Mouse (Mus musculus): ENCODE results near the gene Cers3.

Cers3 gene

DNA sequence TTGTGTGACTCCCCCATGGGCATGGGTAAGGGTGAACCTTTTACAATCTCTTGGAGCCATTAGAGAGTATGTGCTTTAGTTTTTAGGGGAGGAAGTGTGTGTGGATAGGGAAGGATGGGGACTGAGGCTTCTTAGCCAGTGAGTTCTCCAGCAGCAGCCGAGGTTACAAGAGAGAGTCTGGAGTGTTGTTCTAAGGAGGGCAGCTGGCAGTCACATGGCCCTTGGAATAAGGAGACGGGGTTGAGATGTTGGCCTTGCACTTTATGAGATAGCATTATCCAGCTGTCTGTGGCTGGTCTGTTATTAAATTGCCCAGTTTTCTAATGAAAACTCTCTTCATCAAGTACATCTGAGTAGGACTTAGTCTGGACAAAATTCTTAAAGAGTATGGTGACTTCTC lies 100.5 kb downstream of the Cers3 start:
- no peak for DNase-seq

DNA sequence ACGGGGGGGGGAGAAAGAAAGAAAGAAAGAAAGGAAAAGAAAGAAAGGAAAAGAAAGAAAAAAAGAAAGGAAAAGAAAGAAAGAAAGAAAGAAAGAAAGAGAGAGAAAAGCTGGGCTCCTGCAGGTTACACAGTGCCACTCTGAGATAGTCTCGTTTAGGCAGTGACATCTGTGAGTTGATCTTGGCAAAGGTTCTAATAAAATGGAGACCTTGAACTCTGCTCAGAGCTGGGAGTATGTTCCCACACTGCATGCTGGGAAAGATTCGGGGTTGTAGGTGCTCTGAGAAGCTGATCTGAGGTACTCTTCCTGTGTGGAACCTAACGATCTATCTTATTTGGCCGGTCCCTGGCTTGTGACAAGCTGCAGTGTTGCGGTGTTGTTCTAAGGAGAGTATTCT lies 103.3 kb downstream of the Cers3 start:
- DNase-seq = no peak

DNA sequence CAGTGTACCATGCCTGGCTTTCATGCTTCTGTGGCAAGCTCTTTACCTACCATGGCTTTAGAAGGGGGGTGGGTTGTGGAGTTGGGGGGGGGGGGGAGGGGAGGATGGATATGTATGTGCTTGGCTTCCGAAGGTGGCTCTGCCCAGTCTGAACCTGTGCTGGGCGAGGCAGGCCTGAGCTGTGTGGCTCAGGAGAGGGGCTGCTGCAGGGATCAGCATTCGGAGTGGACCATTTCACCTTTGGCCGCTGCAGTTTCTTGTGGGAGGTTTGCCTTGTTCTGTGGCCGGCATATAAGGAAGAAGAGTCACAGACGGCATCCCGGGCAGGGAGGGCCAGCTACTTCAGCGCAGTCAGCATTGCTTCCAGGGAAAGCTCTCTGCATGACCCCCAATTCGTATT lies 104.0 kb downstream of the Cers3 start:
- no peak for DNase-seq

DNA sequence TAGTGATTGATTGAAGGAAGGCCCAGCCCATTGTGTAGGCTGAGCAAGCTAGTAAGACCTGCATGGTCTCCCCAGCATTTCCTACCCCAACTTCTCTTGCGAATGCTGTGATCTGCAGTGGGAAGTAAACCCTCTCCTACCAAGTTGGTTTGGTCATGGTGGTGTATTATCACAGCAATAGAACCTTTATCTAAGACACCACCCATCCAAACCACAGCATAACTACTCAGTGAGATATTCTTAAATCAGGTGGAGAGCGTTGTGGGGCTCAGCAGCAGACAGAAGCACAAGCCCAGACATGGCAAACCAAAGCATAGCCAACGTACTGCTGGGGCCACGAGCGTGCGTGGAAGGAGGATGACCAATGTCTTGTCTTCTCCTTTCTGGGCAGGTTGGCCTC lies 106.0 kb downstream of the Cers3 start:
- no peak for DNase-seq

DNA sequence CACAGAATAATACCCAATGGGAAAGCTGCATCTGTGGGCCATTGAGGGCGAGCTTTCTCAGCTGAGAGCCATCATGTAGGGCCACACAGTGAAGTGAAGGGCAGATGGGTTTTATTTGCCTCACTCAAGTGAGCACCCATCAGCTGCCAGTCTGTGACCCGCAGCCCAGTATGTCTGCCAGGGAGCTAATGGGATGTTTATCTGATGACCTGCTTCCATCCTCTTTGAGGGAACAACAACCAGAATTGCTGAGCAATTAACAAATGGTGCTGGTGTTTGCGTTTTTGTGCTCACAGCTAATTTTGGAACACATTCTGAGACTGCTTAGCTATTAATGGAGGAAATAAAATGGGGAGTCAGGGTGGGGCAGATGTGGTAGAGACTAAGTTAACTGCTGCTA lies 108.9 kb downstream of the Cers3 start:
- no peak for DNase-seq

DNA sequence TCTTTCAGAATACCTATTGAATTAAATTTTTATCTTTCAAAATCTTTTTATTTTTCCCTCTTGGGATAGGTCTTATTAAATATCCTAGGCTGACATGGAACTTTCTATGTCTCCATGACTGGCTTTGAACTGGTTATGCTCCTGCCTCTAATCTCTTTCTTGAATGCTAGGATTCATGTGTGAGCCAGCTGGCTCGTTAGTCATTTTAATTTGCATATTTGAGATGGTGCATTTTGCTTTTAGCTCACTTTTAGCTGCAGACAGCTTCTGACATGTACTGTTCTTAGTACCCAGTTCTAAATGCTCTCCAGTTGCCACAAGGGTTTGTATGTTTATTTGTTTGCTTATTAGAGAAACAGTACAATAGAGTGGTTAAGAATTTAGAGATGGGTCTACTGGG lies 114.3 kb downstream of the Cers3 start:
- DNase-seq = no peak

DNA sequence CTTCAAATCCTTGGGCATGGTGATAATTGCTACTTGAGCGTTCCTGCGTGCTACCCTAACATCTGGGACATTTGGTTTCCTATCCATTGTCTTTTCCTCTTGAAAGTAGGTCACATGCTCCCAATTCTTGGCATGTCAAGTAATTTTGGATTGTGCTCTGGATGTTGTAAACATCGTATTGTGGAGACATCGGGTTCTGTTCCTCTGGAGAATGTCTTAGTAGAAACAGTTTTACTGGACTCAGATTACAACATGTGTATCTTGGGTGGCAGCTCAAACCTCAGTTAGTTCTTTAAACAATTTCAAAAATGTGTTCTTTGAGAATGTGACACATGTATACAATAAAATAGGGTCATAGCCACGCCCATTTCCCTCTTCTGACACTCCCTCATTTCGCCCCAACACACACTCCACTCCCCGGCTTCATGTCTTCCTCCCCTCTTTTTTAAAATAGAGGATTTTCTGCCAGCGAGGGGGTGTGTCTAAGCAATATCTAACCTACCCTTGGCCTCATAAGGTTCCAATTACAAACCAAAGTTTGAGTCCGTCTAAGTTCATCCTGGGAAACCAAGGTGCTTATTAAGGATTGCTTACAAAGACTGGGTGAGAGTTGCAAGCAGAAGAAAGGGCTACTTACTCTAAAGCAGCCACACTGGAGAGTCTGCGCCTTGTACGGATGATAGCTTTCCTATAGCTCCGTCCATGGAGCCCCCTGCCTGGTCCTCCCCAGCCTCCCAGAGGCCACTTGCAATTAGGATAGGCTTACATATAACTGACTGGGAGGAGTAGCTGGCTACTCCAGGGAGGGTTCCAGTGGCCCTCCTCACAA lies 115.2 kb downstream of the Cers3 start:
- DNase-seq = no peak

DNA sequence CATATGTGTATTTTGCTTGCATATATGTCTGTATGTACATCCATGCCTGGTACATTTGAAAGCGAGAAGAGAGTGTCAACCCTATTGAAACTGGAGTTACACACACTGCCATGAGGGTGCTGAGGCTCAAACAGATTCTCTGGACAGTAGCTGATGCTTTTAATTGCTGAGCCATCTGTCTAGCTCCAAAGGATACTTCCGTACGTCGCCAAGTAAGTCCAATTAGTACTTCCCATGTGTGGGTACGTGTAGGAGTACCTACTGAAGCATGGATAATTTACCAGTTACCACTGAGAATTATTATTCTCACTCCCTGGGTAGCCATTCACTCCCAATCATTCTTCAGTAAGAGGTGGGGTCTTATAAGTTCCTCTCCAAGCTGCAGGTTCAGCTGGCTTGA lies 115.9 kb downstream of the Cers3 start:
- DNase-seq = no peak

DNA sequence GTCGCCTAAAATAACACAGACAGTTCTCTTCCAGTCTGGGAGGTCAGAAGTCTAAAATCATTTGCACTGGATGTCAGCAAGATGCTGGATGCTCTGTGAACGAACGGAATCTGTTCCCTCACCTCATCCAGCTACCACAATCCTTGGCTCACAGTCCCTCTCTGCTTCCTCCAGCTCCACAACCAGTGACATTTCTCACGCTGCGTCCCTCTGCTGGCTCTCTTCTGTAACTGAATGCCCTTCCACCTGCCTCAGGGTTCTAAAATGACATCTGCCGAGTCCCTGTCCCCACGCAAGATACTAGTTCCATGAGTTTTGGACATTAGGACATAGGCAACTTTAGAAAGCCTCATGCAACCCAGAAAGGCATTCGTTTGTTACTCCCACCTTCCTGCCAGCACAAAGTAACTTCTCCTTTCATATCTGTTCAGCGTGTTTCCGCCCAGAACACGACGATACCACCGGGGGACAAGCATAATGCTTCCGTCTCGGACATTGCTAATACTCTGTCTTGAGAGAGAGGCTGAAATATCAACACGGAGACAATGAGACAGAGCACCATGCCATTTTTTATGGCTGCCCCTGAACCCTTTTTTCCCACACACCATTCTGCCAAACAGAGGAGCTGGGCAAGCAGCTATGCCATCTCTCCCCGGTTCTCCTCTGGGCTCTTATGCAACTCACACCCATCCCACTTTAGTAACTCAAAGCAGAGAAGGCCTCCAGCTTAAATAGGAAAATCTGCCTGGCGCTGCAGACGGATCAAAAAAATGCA lies 123.8 kb downstream of the Cers3 start:
- peak; percentile 18 to 39 for DNase-seq

DNA sequence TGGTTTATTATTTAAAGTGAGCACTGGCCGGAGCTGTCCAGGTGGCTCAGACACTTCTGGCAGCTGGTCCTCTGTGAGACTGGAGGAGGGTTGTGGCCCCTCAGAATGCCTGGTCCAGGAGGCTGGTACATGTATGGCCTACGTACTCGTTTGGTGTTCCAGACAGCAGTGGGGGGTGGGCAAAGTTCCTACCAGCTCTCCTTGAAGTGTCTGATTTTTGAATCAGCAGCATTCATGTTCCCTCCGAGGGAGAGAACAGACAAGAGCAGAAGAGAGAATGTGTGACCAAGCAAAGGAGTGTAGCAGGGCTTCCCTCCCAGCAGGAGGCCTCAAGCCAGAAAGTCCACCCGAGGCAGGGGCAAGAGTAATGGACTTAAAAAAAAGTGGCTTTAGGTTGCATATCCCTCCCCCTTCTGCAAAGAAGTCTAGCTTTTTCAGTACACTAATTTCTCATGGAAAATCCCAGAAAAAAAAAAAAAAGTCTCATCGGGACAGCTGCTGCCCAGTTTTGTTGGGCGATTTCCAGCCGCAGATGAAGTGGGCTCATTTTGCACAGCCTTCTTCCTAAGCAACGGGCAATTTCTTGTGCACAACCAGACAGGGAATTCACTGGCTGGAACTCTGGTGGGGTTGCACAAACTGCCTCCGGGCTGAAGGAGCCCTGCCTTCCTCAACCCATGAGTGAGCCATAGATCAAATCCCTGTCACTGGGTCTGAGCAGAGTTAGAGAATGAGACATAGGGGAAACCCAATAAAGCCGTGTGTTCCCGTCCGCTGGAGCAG lies 124.6 kb downstream of the Cers3 start:
- DNase-seq = peak in 1 of 2 experiments; percentile 24

DNA sequence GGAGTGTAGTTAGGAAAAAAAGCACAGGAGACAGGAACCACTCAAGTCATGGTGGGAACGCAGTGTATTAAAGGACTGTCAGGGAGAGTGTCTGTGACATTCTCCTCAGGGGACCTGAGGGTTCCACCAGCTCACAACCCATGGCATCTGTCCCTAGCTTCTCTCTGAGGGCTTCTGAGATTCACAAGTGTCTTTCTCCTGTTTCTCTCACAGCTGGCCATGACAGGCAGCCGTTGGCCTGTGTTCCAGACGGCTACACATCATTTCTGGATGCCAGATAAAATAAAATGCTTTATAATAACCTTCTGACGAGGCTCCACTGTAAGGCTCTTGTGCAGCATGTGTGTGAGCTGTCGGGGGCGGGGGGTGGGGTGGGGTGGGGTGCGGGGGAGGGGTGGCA lies 128.2 kb downstream of the Cers3 start:
- no peak for DNase-seq

DNA sequence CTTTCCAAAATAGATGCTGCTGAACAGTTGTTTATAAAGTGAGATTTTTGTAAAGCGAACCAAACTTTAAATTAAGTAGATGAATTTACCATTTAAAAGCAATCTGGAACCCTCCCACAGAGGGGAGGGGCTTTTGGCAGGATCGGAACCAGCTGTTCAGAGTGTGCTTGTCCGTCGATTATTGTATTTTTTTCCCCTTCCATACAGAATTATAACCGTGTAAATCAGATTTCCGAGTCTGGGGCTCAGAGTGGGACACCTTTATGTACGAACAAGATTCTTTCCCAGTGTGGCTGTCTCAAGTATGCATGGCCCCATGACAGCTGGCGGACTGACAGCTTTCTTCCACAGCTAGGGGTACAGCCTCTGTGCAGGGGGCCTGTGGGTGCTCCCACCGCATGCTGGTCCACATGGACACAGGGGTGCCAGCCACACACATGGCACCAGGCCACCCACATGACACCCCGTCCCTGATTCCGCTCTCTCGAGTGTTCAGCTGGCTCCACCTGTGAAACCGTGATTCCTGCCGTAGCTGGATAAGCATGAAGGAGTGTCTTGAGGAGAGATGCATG lies 128.7 kb downstream of the Cers3 start:
- DNase-seq = peak in 1 of 2 experiments; percentile 9

DNA sequence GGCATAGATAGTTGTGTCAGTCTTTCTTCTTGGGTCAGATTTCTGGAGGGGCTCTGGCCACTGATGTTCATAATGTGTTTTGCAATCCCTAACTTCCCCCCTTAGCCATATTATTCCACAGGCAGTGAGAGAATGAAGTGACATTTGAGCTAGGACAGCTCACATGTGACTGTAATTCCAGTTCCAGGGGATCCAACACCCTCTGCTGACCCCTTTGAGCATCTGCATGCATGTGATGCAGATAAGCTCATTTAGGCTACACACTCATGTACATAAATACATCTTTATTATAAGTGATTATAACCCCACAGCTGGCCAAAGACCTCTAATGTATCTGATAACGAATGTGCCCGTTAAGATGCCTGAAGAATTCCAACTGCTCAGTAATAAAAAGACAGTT lies 129.9 kb downstream of the Cers3 start:
- DNase-seq = no peak
